Mouse (Mus musculus) kidney, postnatal 36 days (tissue): ENCODE measurements around the gene Ccdc152.
"Not testable (repeated sequence)": the region's sequence is repeated elsewhere in the genome, so short reads cannot be mapped to it uniquely, and the experiment has no call there.

Source experiments
- DNase-seq, 2 experiments: peaks; one replicate each; pipeline ENCODE4 v3.0.0; 2021 to 2022; ENCODE audit warnings: mixed read lengths in 2 of 2

Ccdc152 gene

GRCm38 (mm10) chr15:3273191-3273590 is 30.1 kb downstream of the Ccdc152 start:
- no peak for DNase-seq

DNA sequence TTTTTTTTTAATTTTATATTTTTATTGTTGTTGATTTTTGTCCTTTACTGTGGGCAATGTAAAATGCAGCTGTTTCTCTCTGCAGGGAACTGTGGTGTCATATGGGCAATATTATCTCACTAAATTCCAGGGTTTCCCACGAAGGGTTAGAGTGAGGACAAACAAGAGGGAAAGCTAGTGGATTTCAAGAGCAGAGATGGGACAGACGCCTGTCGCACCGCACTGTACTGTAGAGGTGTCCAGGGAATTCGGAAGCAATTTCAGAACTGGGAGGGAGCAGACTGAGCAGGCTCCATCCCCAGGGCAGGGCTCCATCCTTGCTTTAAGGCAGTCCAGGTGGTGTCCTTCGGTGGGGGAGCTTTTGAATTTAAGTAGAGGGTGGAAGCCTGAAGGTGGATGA is 32.1 kb downstream of the Ccdc152 start:
- peak in 1 of 2 experiments; percentile 50 for DNase-seq

DNA sequence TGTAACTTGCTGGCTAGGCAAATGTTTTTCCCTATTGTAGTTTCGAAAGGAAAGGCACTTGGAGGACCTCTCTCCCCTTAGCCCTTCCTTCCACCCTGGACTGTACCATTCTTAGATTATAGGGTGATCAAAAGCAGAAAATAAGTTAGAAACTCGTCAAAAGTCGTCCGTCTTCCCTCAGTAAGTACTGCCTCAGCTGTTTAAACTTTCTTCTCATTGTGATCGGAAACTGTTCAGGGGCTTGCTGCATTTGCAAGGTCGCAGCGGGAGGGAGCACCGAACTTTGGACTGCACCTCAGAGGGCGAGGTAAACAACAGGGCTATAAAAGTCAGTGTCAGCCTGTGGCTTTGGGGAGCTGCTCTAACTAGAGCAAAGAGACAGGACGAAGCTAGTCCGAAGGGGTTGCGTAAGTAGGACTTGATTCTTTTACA is 32.7 kb downstream of the Ccdc152 start:
- DNase-seq: peak; percentile 90 to 93

DNA sequence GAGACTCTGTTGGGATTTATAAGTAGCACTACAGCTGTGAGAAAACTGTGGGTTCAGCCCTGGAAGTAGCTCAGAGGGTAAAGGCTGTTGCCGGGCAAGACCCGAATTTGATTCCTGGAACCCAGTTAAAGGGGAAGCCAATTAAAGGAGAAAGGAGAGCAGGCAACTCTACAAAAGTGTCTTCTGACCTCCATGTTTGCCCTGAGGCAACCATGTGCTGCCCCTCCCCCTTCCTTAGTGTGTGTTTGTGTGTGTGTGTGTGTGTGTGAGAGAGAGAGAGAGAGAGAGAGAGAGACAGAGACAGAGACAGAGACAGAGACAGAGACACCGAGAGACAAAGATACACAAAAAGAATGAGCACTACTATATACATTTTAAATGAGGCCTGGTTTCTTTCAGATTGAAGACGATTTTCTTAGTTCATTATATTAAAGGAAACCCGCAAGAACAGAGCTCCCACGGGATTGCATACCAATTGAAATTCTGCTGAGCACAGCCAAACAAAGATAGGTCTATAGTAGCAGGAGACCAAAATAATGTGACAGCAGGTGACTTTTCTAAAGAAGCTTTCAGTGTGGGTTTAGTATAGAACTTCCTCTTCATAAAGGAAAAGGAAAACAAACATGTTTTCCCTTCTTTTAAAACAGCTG is 33.2 kb downstream of the Ccdc152 start:
- peak; percentile 40 to 70 for DNase-seq

DNA sequence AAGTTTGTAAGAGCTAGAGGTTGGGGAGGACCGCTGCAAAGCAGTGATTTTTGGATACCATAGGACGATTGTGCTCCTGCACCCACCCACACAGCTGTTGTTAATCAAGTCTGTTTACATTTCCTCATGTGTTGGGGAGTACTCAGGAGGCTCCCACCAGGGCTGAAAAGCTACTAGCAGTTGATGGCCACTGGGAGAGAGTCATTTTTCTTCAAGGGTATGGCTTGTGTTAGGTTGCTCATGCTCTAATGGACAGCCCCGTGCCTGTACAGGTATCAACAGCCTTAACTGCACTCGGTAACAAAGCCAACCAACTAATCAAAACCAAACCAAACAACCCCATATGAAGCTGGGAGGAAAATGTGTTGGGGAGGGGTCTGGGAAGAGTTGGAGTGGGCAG is 33.8 kb downstream of the Ccdc152 start:
- no peak for DNase-seq

DNA sequence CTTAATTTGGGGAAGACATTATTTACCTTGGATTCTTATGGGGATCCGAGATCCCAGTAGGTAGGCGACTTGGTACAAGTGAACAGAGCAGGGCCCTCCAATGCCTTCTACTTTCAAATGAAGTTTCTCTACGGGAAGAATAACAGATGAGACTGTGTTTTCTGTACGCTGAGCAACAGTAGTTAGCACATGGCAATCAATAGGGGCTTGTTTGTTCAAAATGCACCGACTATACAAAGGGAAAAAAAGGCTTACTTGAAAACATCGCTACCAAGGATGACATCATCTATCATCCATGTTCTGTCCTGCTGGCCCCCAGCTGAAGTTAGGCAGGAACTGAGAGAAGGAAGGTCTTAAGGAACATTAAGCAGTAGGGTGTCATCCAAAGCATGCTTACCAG is 35.1 kb downstream of the Ccdc152 start, which contains the start of gene Selenop:
Selenop (plus strand) TSS at position 301 of the 400 bp plus-strand sequence.
- no peak for DNase-seq

DNA sequence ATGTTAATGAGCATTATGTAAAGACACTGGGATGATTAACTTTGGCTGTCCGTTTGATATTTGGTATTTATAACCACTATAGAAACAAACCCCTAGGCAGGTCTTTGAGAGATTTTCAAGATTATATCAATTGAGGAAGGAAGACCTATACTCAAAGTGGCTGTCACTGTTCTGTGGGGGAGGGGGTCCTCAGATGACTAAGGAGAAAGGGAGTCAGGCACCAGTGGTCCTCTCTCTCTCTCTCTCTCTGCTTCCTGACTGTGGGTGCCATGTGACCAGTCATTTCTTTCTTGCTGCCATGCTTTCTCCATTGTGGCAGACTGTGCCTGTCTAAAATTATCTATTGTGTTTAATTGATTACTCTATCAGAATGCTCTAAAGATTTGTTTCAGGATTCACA is 38.5 kb downstream of the Ccdc152 start:
- no peak for DNase-seq

DNA sequence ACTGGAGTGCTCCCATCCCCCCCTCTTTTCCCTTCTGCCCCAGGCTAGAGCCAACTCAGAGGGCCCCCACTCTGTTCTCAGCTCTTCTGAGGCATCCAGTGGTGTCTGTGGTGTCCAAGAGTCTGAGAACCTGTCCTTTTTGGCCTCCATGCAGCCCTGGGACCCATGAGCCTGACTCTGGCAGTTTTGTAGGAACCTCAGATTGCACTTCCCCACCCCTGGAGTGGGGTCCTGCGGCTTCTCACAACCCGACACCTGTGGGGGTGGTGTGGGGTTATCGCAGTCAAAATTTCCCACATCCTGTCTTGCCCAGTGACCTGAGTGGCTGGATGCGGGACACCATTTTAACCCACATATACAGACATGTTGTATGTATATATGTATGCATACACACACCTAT is 39.0 kb downstream of the Ccdc152 start:
- DNase-seq: no peak

DNA sequence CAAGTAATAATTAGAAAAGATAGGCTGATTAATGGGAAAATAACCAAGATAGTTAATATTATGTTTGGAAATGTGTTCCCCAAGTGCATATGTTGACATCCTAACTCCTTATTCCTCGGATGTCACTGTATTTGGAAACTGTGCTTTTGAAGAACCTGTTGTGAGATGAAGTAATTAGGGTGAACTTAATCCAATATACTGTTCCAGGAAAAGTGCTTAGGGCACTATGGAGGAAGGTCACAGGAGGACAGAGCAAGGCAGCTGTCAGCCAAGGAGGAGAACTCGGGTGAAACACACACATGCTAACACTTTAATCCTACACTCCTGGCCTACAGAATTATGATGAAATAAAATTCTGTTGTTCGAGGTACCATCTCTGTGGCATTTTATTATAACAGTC is 40.4 kb downstream of the Ccdc152 start:
- DNase-seq: no peak

DNA sequence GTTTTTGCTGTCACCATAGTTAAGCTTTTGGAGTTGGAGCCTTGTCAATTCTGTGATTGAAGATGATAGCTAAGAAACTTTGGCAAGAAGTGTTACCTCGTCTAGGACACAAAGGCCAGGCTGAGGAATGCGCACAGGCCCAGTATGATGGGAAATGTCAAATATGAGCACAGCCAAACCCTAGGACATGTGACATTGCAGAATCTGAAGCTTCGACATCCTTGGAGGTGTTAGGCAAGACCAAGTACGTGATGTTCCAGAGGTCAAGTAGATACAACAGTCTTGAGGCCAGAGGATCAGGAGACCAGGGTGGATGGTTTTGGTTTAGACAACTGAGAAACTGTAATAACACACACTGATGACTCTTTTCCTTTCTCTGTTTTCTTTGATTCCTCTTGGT is 43.0 kb downstream of the Ccdc152 start:
- DNase-seq: no peak

- no peak for DNase-seq
These were observed 44.3 kb downstream of the Ccdc152 start for GRCm38 (mm10) chr15:3259025-3259424.

- no peak for DNase-seq
These were observed 51.6 kb downstream of the Ccdc152 start for GRCm38 (mm10) chr15:3251718-3252067.

DNA sequence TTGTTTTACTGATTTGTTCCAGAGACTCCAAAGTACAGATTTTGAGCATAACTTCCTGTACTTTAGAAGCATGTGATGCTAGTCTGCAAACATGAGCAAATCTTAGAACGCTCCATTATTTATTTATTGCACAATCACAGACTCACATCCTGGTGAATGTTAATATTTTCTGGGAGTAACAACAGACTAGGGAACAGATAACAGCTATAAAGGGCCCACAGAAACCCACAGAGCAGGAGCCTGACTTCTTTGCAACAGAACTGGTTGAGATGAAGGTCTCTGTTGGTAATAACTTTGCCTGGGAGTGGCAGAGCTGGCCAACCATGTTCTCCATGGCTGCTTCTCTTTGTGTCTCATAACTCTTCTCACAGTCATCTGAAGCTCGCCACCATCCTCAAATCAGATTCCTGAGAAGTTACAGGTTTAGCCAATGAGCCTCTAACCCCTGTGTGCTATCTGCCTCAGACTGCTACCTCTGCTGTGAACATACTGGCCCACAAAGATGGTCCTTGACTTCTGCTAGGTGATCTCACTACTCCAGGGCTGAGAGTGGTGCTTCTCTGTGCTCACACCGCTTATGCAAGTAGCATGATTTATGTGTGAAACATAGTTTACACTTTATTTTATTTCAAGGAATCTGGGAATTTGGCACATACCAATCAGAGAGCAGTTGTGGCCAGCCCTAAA is 52.2 kb downstream of the Ccdc152 start:
- peak in 1 of 2 experiments; percentile 42 for DNase-seq

GRCm38 (mm10) chr15:3250620-3251019 is 52.7 kb downstream of the Ccdc152 start:
- DNase-seq: no peak

- not testable (repeated sequence) for DNase-seq
These were observed 58.3 kb downstream of the Ccdc152 start for GRCm38 (mm10) chr15:3245036-3245435.

- no peak for DNase-seq
These were observed 65.4 kb downstream of the Ccdc152 start for GRCm38 (mm10) chr15:3237963-3238362.

DNA sequence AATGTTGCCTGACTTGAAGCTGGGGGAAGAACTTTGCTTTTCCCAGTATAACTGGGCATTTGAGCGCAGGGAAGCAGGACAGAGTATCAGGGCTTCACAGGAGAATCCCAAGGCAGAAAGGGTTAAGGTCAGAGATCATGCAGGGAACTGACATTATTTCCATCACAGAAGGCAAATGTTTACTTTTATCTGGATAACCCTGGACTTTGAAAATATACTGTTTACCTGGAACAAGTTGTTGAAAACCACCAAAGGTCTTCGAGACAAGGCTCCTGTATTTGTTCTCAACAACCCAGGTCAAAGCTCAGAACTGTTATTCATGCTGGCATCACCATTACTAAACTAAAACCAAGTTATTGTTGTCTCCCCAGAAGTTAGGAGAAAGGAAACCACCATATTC is 67.0 kb downstream of the Ccdc152 start:
- no peak for DNase-seq

DNA sequence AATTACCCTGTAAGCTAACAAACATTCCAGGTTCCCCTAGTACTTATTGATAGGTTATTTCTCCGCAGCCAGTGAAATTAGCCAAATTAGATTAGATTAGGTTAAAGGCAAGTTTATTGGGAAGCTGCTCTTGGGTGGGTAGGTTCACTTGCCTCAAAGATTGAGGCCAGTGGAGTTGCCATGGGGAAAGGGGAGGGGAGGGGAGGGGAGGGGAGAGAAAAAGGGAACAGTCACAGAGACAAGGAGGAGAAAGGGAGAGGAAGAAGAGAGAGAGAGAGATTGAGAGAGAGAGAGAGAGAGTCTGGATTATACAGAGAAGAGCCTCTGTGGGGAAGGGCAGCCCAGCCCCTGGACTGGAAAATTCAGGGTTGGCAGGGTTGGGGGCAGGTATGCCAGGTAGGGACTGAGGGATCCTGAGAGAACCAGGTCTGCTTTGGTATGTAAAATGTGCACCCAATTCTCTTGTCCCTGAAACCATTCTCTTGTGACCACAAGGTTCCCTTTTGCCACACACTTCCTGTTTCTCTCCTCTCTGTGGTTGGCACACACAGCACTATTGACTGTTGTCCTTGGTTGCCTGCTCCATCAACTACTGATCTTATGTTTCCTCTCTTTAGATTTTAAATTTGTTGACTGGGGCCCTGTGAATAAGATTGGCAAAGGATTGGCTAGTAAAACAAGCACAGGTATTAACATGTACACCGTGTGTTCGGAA is 69.3 kb downstream of the Ccdc152 start:
- no peak for DNase-seq

GRCm38 (mm10) chr15:3232168-3232835 is 71.0 kb downstream of the Ccdc152 start:
- DNase-seq: peak; percentile 43 to 79

- no peak for DNase-seq
These were observed 72.3 kb downstream of the Ccdc152 start for GRCm38 (mm10) chr15:3231004-3231403.
